In the genomic region with DNA sequence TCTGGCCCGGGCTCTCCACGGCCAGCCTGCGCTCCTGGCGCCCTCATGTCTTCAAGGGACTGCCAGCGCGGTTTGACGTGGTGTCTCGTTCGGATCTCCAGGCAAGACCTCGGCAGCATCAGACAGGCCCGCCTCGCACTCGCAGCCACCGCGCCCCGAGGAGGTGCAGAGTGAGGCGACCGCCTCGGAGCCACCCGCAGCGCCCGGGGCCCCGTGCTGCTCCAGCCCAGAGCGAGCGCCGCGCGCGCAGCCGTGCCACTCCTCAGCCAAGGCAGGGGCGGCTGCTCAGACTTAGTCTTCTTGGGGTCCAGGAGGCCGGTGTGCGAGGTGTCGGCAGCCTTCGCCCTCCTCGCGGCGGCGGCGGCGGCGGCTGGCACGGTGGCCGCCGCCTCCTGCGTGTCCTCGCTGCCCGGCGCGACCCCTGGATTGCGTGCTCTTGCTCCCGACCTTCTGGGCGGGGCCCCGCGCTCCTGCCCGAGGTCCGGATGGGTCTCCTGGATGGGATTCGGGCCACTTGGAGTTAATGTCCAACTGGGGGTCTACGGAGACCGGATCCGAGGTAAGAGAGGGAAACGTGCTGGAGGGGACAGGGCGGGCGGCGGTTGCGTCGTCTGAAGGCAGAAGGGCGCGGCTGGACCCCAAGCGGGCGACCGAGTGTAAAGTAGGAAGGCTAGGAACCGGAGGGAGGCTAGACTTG, we compare ENCODE assay signal across 8 mouse cellular contexts. TPM values are rescaled to one million over a fixed set of nuclear protein-coding genes. Genes with fewer than 3 reads are reported as not detected.
DNase-seq lines count a peak whose midpoint lies in the region; ATAC-seq and TF ChIP-seq lines count a peak whose summit lies in the region.

A gene (plus strand): TSS at position 291 of the 697 bp plus-strand sequence.

- H3K4me2 ChIP-seq in embryonic facial prominence, embryonic 14.5 days (ENCODE audit: low read depth, low read length): peak within 1 kb of the TSS; percentile 92
- peak within 1 kb of the TSS; percentile 99 for H3K4me2 ChIP-seq in hindbrain, embryonic 15.5 days

- peak; percentile 67; the same call in 1 of the 2 replicates for ATAC-seq in embryonic facial prominence, embryonic 14.5 days (ENCODE audit: low read depth)
- peak; percentile 65 for ATAC-seq in hindbrain, embryonic 15.5 days (ENCODE audit: low FRiP score, low read depth)
- no peak for ATAC-seq in monocyte, adult 5-6 weeks (replicated peaks; ENCODE audit: insufficient number of reproducible peaks, low FRiP score, low TSS enrichment, poor library complexity, severe bottlenecking)

- TF ChIP-seq CTCF in ES-Bruce4 (IDR thresholded peaks at IDR 0.05; ENCODE audit: low read depth, low read length): no peak
- no peak for TF ChIP-seq CTCF in testis, adult 2 months (IDR thresholded peaks at IDR 0.05; ENCODE audit: control insufficient read depth, insufficient read depth, insufficient replicate concordance, low read depth, low read length)

- no peak within 1 kb of the TSS for H3K27ac ChIP-seq in ES-Bruce4 (ENCODE audit: insufficient read depth, low read length)
- no peak within 1 kb of the TSS for H3K27ac ChIP-seq in embryonic facial prominence, embryonic 14.5 days (replicated peaks; ENCODE audit: low read depth, low read length)
- H3K27ac ChIP-seq in hindbrain, embryonic 15.5 days (replicated peaks): no peak within 1 kb of the TSS
- H3K27ac ChIP-seq in testis, adult 2 months (ENCODE audit: control insufficient read depth, insufficient read depth, low read depth, low read length): peak within 1 kb of the TSS; percentile 14; the same call in 1 of the 2 replicates

- TF ChIP-seq EP300 in ES-Bruce4 (IDR thresholded peaks at IDR 0.05; ENCODE audit: insufficient read depth, low read depth, low read length): no peak

- H3K27me3 ChIP-seq in ES-Bruce4 (ENCODE audit: control insufficient read depth, insufficient read depth, low read length, poor library complexity, severe bottlenecking): peaks cover 51% of the 10 kb centered on the region
- peaks cover 92% of the 10 kb centered on the region for H3K27me3 ChIP-seq in embryonic facial prominence, embryonic 14.5 days (replicated peaks; ENCODE audit: control insufficient read depth, insufficient read depth, low read length)
- peaks cover 84% of the 10 kb centered on the region for H3K27me3 ChIP-seq in hindbrain, embryonic 15.5 days
- no peaks in the 10 kb centered on the region; the same call in 1 of the 2 replicates for H3K27me3 ChIP-seq in testis, adult 2 months (ENCODE audit: control insufficient read depth, insufficient read depth, low read length)

- H3K36me3 ChIP-seq in ES-Bruce4 (ENCODE audit: control insufficient read depth, insufficient read depth, low read length, poor library complexity, severe bottlenecking): no peaks in the 10 kb centered on the region
- H3K36me3 ChIP-seq in embryonic facial prominence, embryonic 14.5 days (ENCODE audit: control insufficient read depth, insufficient read depth, low read length): no peaks in the 10 kb centered on the region
- H3K36me3 ChIP-seq in hindbrain, embryonic 15.5 days: no peaks in the 10 kb centered on the region
- no peaks in the 10 kb centered on the region for H3K36me3 ChIP-seq in testis, adult 2 months (ENCODE audit: control insufficient read depth, insufficient read depth, low read length)

- no peaks in the 10 kb centered on the region for H3K4me1 ChIP-seq in ES-Bruce4 (ENCODE audit: control insufficient read depth, insufficient read depth, low read length)
- H3K4me1 ChIP-seq in embryonic facial prominence, embryonic 14.5 days (ENCODE audit: control insufficient read depth, insufficient read depth, low read length): peaks cover 12% of the 10 kb centered on the region
- H3K4me1 ChIP-seq in hindbrain, embryonic 15.5 days (replicated peaks): peaks cover 52% of the 10 kb centered on the region
- H3K4me1 ChIP-seq in testis, adult 2 months (ENCODE audit: control insufficient read depth, insufficient read depth, low read length): peaks cover 36% of the 10 kb centered on the region

- TF ChIP-seq POLR2A in ES-Bruce4 (IDR thresholded peaks at IDR 0.05; ENCODE audit: insufficient read depth, low read length): no peak
- TF ChIP-seq POLR2A in testis, adult 2 months (IDR thresholded peaks at IDR 0.05; ENCODE audit: control insufficient read depth, low read depth, low read length): no peak

- peak within 1 kb of the TSS; percentile 64 for H3K9ac ChIP-seq in ES-Bruce4 (ENCODE audit: low read depth, poor library complexity, severe bottlenecking)
- peak within 1 kb of the TSS; percentile 68 for H3K9ac ChIP-seq in embryonic facial prominence, embryonic 14.5 days (ENCODE audit: low read depth, low read length)
- H3K9ac ChIP-seq in hindbrain, embryonic 15.5 days: peak within 1 kb of the TSS; percentile 36

- under 1% methylated on average over 44 of the region's 73 CpGs for WGBS in embryonic facial prominence, embryonic 14.5 days
- WGBS in hindbrain, embryonic 15.5 days: under 1% methylated on average over 73 of the region's 73 CpGs

- H3K4me3 ChIP-seq in ES-Bruce4 (ENCODE audit: low read depth, low read length): peak within 1 kb of the TSS; percentile 53
- H3K4me3 ChIP-seq in embryonic facial prominence, embryonic 14.5 days (ENCODE audit: low read depth, low read length): peak within 1 kb of the TSS; percentile 60
- peak within 1 kb of the TSS; percentile 49 for H3K4me3 ChIP-seq in hindbrain, embryonic 15.5 days
- H3K4me3 ChIP-seq in testis, adult 2 months (ENCODE audit: control insufficient read depth, low read depth, low read length): peak within 1 kb of the TSS; percentile 77

- peak; percentile 46 for DNase-seq in gastrocnemius, postnatal 10 days
- no peak for DNase-seq in gastrocnemius, adult 8-10 months (ENCODE audit: low spot score in 2 of 2)
- peak; percentile 22 for DNase-seq in embryonic facial prominence, embryonic 14.5 days (ENCODE audit: low spot score)
- peak; percentile 16 for DNase-seq in lung, postnatal 14 days

- H3K9me3 ChIP-seq in ES-Bruce4 (replicated peaks; ENCODE audit: control insufficient read depth, insufficient read depth, low read length, poor library complexity, severe bottlenecking): no peaks in the 10 kb centered on the region
- no peaks in the 10 kb centered on the region for H3K9me3 ChIP-seq in embryonic facial prominence, embryonic 14.5 days (ENCODE audit: control insufficient read depth, low read length)
- H3K9me3 ChIP-seq in hindbrain, embryonic 15.5 days: no peaks in the 10 kb centered on the region

RNA-seq across cellular contexts. Expression of the gene that starts here (rescaled TPM):
- total RNA-seq in gastrocnemius, postnatal 10 days (2021): 1 to 10 TPM in 1 of 2 experiments, under 1 TPM in 1; 0.68 to 1.4 TPM
- under 1 TPM; 0.11 to 0.48 (median 0.30) TPM for total RNA-seq in gastrocnemius, adult 8-10 months (2022)
- polyA plus RNA-seq in ES-Bruce4 (2011; ENCODE audit: insufficient read depth, insufficient read length, low read depth, missing spikeins): not detected in 2 replicates
- polyA plus RNA-seq in embryonic facial prominence, embryonic 14.5 days (2014; fragmentation: Nextera tagmentation; extraction: Ambion mirVana): 0.89 and 1.2 TPM in 2 replicates
- 0.05 and 0.22 TPM in 2 replicates for polyA plus RNA-seq in hindbrain, embryonic 15.5 days (2015; fragmentation: Nextera tagmentation; extraction: Ambion mirVana)
- 0.49 and 0.63 TPM in 2 replicates for polyA plus RNA-seq in testis, adult 2 months (2012; rRNA removed)
- 0.32 to 0.78 TPM (median 0.57 TPM) in 3 replicates for total RNA-seq in monocyte, adult 5-6 weeks (2017)

Comparison
In these comparisons a context has a peak if more than half of its experiments do, and no peak if none do; other contexts are left out.
1. DNase-seq: peak in gastrocnemius, postnatal 10 days (single experiment), embryonic facial prominence, embryonic 14.5 days (single experiment) and lung, postnatal 14 days (single experiment); none in gastrocnemius, adult 8-10 months (0 of 2).
2. Peak in ATAC-seq, H3K4me3 ChIP-seq, H3K9ac ChIP-seq and H3K4me2 ChIP-seq in hindbrain, embryonic 15.5 days; RNA of the gene not detected or under 1 TPM.
3. Peak in every context shown above with its lines, with median percentiles within 50 percentile points of each other: H3K4me3 ChIP-seq and H3K9ac ChIP-seq.